Mouse (Mus musculus) cerebellum, adult 2 months (tissue): ENCODE measurements around the gene Asb11. TPM values are rescaled to one million over a fixed set of nuclear protein-coding genes. Genes with fewer than 3 reads are reported as not detected.
A peak's percentile ranks its signal among the peaks of the same experiment; 100 is the strongest.

Experiments used
- DNase-seq, 2 experiments: peaks; one replicate each; pipeline ENCODE4 v3.0.0; 2021
- H3K27ac ChIP-seq: fragments of 200-500 bp; 2 replicates; pipeline ENCODE4 v1.5.1; 2012; ENCODE audit warnings: low read length, control low read depth, inconsistent platforms; ENCODE audit not compliant: insufficient read depth
- H3K27me3 ChIP-seq: fragments of 200-500 bp; 2 replicates; pipeline ENCODE4 v1.6.1; 2012; ENCODE audit warnings: inconsistent platforms, mild to moderate bottlenecking, low read length, moderate library complexity; ENCODE audit not compliant: control insufficient read depth, insufficient read depth
- H3K4me1 ChIP-seq: fragments of 200-500 bp; 2 replicates; pipeline ENCODE4 v1.6.1; 2011; ENCODE audit warnings: low read length; ENCODE audit not compliant: control insufficient read depth, insufficient read depth
- H3K4me3 ChIP-seq: fragments of 200-500 bp; replicated peaks from 2 replicates; pipeline ENCODE3; 2011; ENCODE audit warnings: mild to moderate bottlenecking, low read depth, low read length, control low read depth; ENCODE audit not compliant: insufficient read depth
- CTCF ChIP-seq: fragments of 200-500 bp; IDR thresholded peaks from 2 replicates; pipeline ENCODE4 v1.5.1; 2011; ENCODE audit warnings: low read depth, mild to moderate bottlenecking, control low read depth, low read length, moderate library complexity, borderline replicate concordance; ENCODE audit not compliant: insufficient read depth
- POLR2A ChIP-seq: fragments of 200-500 bp; IDR thresholded peaks from 2 replicates; pipeline ENCODE4 v1.6.1; 2011; ENCODE audit warnings: low read length, control low read depth, borderline replicate concordance; ENCODE audit not compliant: insufficient read depth
- WGBS: fragments of 180-500 bp; shearing (Covaris S2); methylation state at CpG from one replicate; pipeline ENCODE4 v1.1.7; 2018; 5-methylcytosine and 5-hydroxymethylcytosine counted together
- polyA plus RNA-seq: library from polyadenylated mRNA; depleted of rRNA; stranded (reverse); fragments of >200 nt; gene quantifications from 2 replicates; pipeline ENCODE4 v1.2.3, GENCODE M21; 2012

Asb11 gene
- polyA plus RNA-seq, 1 experiment, result 0.31 TPM

- no peak for TF ChIP-seq CTCF
- TF ChIP-seq POLR2A, result no peak
- no peak overlapping the region for H3K27ac ChIP-seq
- no peak overlapping the region for H3K4me3 ChIP-seq
- DNase-seq, result no peak
- no peaks in the 10 kb centered on the region for H3K4me1 ChIP-seq
- H3K27me3 ChIP-seq, result no peaks in the 10 kb centered on the region
- 90% methylated on average over 10 of the region's 10 CpGs for WGBS
Observed at GRCm38 (mm10) chrX:164446106-164446551, 9.3 kb downstream of the Asb11 start.

DNA sequence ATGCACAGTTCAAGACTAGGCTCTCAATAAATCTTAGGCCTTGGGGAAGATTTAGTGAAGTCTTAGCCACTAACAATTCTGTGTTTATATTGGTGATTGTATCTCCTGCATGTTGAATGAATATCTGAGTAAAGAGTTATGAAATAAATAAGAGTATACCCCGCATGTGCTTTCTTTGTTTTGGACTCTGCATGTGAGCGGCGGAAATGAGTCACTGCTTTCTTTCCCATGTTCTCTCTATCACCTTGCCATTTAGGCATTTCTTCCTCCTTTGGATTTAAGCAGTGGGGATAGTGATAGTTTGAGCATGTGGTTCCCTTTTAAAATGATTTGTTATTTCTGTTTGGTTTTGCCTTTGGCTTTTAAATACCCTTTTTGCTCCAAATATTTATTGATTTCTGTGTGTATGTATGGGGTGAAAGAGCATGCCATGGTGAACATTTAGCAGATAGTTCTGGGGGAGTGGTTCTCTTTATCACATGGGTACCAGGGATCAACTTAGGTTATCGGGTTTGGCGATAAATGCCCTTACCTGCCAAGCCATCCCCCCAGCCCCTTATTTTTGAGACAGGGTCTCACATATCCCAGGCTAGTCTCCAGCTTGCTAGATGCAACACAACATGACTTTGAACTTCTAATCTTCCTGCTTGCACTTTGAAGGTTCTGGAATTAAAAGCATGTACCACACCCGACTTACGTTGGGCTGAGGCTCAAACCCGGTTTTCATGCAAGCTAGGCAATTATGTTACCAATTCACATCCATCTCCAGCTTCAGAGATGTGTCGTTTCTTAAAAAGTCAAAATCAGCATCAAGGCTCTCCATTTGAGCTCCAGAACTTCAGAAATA lies 10.3 kb downstream of the Asb11 start:
- no peak for TF ChIP-seq POLR2A
- no peak for TF ChIP-seq CTCF
- 89% methylated on average over 9 of the region's 9 CpGs for WGBS
- no peak for DNase-seq
- Histone ChIP-seq H3K4me1 (no peaks in the 10 kb centered on the region), H3K4me3 (no peak overlapping the region), H3K27me3 (no peaks in the 10 kb centered on the region), H3K27ac (no peak overlapping the region)

DNA sequence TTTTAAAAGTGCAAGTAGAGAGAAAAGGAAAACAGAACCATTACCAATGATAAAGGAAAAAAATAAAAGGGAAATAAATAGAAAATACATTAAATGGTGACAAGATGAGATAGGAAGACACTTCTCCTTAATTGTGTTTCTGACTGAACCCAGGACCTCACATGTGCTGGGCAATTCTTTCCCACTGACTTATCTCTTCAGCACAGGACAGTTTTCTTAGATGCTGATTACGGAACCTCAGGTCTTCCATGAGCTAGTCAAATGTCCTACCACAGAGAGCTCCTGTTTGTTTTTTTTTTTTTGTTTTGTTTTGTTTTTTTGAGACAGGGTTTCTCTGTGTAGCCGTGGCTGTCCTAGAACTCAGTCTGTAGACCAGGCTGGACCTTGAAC lies 10.9 kb downstream of the Asb11 start:
- H3K27ac ChIP-seq, result no peak overlapping the region
- H3K4me1 ChIP-seq, result no peaks in the 10 kb centered on the region
- no peak for DNase-seq
- 80% methylated on average over 2 of the region's 2 CpGs for WGBS
- TF ChIP-seq POLR2A, result no peak
- no peak for TF ChIP-seq CTCF
- H3K4me3 ChIP-seq, result no peak overlapping the region
- no peaks in the 10 kb centered on the region for H3K27me3 ChIP-seq

- TF ChIP-seq POLR2A (no peak), CTCF (peak; percentile 33; the same call in 1 of the 2 replicates)
- Histone ChIP-seq H3K27me3 (no peaks in the 10 kb centered on the region), H3K27ac (no peak overlapping the region), H3K4me3 (no peak overlapping the region), H3K4me1 (no peaks in the 10 kb centered on the region)
- 39% methylated on average over 3 of the region's 3 CpGs for WGBS
- DNase-seq, result peak in 1 of 2 experiments; percentile 38
Observed at GRCm38 (mm10) chrX:164449201-164449600, 12.4 kb downstream of the Asb11 start.

- Histone ChIP-seq H3K27ac (no peak overlapping the region), H3K4me1 (no peaks in the 10 kb centered on the region), H3K4me3 (no peak overlapping the region), H3K27me3 (no peaks in the 10 kb centered on the region)
- no peak for DNase-seq
- TF ChIP-seq POLR2A (no peak), CTCF (no peak)
- WGBS, result 61% methylated on average over 6 of the region's 6 CpGs
Observed at GRCm38 (mm10) chrX:164459205-164459878, 22.5 kb downstream of the Asb11 start.

DNA sequence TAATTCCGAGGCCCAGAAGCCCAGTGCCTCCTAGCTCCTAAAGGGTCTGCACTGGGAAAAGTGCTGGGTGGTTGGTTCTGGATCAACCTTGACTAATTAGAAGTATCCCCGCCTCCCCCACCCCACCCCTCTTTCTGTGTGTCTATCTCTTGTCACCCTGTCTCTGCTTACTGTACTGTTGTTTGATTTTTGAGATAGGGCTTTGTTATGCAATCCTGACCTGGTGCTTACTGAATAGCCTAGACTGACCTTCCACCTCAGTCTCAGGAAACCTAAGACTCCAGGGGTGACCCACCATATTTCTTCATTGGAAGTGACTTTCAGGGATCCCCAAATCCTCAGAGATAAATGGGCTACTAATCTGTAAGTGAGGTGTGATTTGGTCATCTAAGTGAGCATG lies 65.5 kb downstream of the Asb11 start:
- no peak for TF ChIP-seq CTCF
- no peak for TF ChIP-seq POLR2A
- DNase-seq, result no peak
- no peaks in the 10 kb centered on the region for H3K27me3 ChIP-seq
- no peaks in the 10 kb centered on the region for H3K4me1 ChIP-seq
- WGBS, result 41% methylated on average over 2 of the region's 2 CpGs
- H3K27ac ChIP-seq, result no peak overlapping the region
- H3K4me3 ChIP-seq, result no peak overlapping the region

DNA sequence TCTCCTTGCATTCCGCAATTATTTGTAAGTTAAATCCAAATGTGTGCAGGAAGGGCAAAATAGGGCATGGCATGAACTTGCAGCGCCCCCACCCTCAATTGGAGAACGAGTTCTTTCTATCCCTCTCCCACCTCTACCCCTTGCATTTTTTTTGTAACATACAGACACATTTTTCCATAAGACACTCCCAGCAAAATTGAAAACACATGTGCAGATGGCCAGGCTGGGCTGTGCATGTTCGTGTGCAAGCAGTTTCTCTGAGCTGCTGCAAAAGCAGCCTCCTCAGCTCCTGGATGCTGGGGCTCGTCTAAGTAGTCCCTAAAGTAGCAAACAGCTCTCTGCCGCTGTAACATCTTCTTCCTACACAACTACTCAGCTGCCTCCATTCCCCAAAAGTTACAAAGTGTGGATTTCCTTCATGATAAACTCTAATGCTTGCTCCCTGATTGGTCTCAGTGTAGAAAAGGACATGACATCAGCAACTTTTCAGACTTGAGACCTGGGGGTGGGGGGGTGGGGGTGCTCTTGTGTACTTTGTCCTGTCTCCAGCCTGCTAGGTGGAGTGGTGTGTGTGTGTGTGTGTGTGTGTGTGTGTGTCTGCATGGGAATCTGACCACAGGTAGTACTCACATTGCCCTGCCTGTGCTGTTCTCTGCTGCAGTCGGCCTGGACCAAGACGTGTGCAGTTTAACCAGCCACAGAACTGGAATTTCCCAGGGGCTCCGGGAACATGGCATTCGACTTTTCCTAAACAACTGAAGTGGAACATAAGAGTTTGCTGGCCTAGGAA lies 69.1 kb downstream of the Asb11 start, which contains the start of gene Asb9:
Gene Asb9 (plus strand): TSS at position 619 of the 790 bp plus-strand sequence.
- DNase-seq, result no peak
- H3K27me3 ChIP-seq, result no peaks in the 10 kb centered on the region
- TF ChIP-seq POLR2A (no peak), CTCF (no peak)
- no peak within 1 kb of the TSS for H3K27ac ChIP-seq
- 76% methylated on average over 10 of the region's 10 CpGs for WGBS
- no peak within 1 kb of the TSS for H3K4me3 ChIP-seq
- no peaks in the 10 kb centered on the region for H3K4me1 ChIP-seq

GRCm38 (mm10) chrX:164507068-164507467 lies 70.3 kb downstream of the Asb11 start:
- WGBS, result 78% methylated on average over 4 of the region's 4 CpGs
- Histone ChIP-seq H3K27ac (no peak overlapping the region), H3K4me1 (no peaks in the 10 kb centered on the region), H3K4me3 (no peak overlapping the region), H3K27me3 (no peaks in the 10 kb centered on the region)
- TF ChIP-seq POLR2A (no peak), CTCF (no peak)
- no peak for DNase-seq
